Mouse (Mus musculus) CH12.LX (cell line): Measurements from ENCODE around the gene BC048507. TPM values are rescaled to one million over a fixed set of nuclear protein-coding genes. Genes with fewer than 3 reads are reported as not detected.
A peak's percentile ranks its signal among the peaks of the same experiment; 100 is the strongest.
"Not testable (repeated sequence)": the region's sequence is repeated elsewhere in the genome, so short reads cannot be mapped to it uniquely, and the experiment has no call there.

Source experiments
- DNase-seq: peaks from one replicate; pipeline ENCODE4 v3.0.0-alpha.2; 2013; ENCODE audit errors: extremely low read depth
- H3K27ac ChIP-seq: 2 replicates; pipeline ENCODE4 v1.5.1; 2012; ENCODE audit warnings: low read depth, mild to moderate bottlenecking, control low read depth, moderate library complexity; ENCODE audit not compliant: insufficient read depth
- H3K27me3 ChIP-seq: replicated peaks from 2 replicates; pipeline ENCODE3; 2012; ENCODE audit warnings: inconsistent platforms
- H3K36me3 ChIP-seq, 2 experiments: replicated peaks in 1 of 2; 2 replicates each; pipeline versions ENCODE3 to v1.6.1; 2012; ENCODE audit warnings: inconsistent platforms in 1 of 2, low read length in 1 of 2, mild to moderate bottlenecking in 1 of 2, mixed read lengths in 1 of 2, moderate library complexity in 1 of 2; ENCODE audit not compliant: control insufficient read depth in 1 of 2, insufficient read depth in 1 of 2
- H3K4me1 ChIP-seq, 2 experiments: 2 replicates each; pipeline ENCODE4 v1.6.1; 2012; ENCODE audit warnings: inconsistent platforms in 1 of 2, moderate library complexity in 1 of 2; ENCODE audit not compliant: insufficient read depth in 2 of 2, control insufficient read depth in 1 of 2
- H3K4me2 ChIP-seq: 2 replicates; pipeline ENCODE4 v1.6.1; 2012; ENCODE audit warnings: low read depth, mild to moderate bottlenecking, control low read depth; ENCODE audit not compliant: poor library complexity, insufficient read depth, severe bottlenecking
- H3K4me3 ChIP-seq, 3 experiments: fragments of 150-350 bp in 1 of 3; sonication (generic) in 1 of 3; replicated peaks in 1 of 3; 2 replicates each; pipeline versions ENCODE3 to v1.5.1; 2011 to 2012; ENCODE audit warnings: low read depth in 2 of 3, low read length in 2 of 3, mild to moderate bottlenecking in 2 of 3, moderate library complexity in 2 of 3, control low read depth in 1 of 3, improper control_type of control experiment in 1 of 3, inconsistent platforms in 1 of 3, mixed read lengths in 1 of 3; ENCODE audit not compliant: poor library complexity in 1 of 3
- H3K79me2 ChIP-seq: replicated peaks from 2 replicates; pipeline ENCODE4 v1.6.1; 2012; ENCODE audit warnings: mild to moderate bottlenecking, moderate library complexity; ENCODE audit not compliant: control insufficient read depth, poor library complexity, insufficient read depth, severe bottlenecking; ENCODE audit errors: extremely low read depth
- H3K9ac ChIP-seq: 2 replicates; pipeline ENCODE4 v1.6.1; 2012; ENCODE audit warnings: low read depth, mild to moderate bottlenecking, control low read depth, moderate library complexity; ENCODE audit not compliant: insufficient read depth
- H3K9me3 ChIP-seq: replicated peaks from 2 replicates; pipeline ENCODE3; 2012; ENCODE audit warnings: low read length, inconsistent platforms, mixed read lengths
- CTCF ChIP-seq, 2 experiments: IDR thresholded peaks in 1 of 2; conservative IDR thresholded peaks in 1 of 2; 2 replicates each; pipeline ENCODE4 v1.5.1; 2011 to 2012; ENCODE audit warnings: low read depth in 2 of 2, low read length in 2 of 2, improper control_type of control experiment in 1 of 2, inconsistent platforms in 1 of 2, mild to moderate bottlenecking in 1 of 2, moderate library complexity in 1 of 2
- ETS1 ChIP-seq: conservative IDR thresholded peaks from 2 replicates; pipeline ENCODE4 v1.6.1; 2012; ENCODE audit warnings: low read depth, mild to moderate bottlenecking, inconsistent platforms, low read length, improper control_type of control experiment, moderate library complexity
- IRF4 ChIP-seq: IDR thresholded peaks from 2 replicates; pipeline ENCODE4 v1.6.1; 2014; ENCODE audit warnings: low read depth, mild to moderate bottlenecking, inconsistent platforms, low read length, improper control_type of control experiment
- MAFK ChIP-seq: IDR thresholded peaks from 2 replicates; pipeline ENCODE4 v1.6.1; 2011; ENCODE audit warnings: low read length, improper control_type of control experiment; ENCODE audit not compliant: insufficient replicate concordance
- MAX ChIP-seq: IDR thresholded peaks from 2 replicates; pipeline ENCODE4 v1.6.1; 2011; ENCODE audit warnings: low read length, improper control_type of control experiment
- MXI1 ChIP-seq: IDR thresholded peaks from 2 replicates; pipeline ENCODE4 v1.6.1; 2011; ENCODE audit warnings: mild to moderate bottlenecking, low read depth, low read length, improper control_type of control experiment
- NELFE ChIP-seq: IDR thresholded peaks from 2 replicates; pipeline ENCODE4 v1.6.1; 2011; ENCODE audit warnings: low read depth, low read length, improper control_type of control experiment
- SMC3 ChIP-seq: IDR thresholded peaks from 2 replicates; pipeline ENCODE4 v1.6.1; 2011; ENCODE audit warnings: low read depth, low read length, improper control_type of control experiment
- USF1 ChIP-seq: IDR thresholded peaks from 2 replicates; pipeline ENCODE4 v1.6.1; 2014; ENCODE audit warnings: low read depth, mild to moderate bottlenecking, inconsistent platforms, low read length, improper control_type of control experiment
- ZC3H11A ChIP-seq: IDR thresholded peaks from 2 replicates; pipeline ENCODE4 v1.6.1; 2012; ENCODE audit warnings: low read depth, mild to moderate bottlenecking, inconsistent platforms, low read length, improper control_type of control experiment
- dilution Hi-C: fragments of 300-500 bp; cut with MboI; formaldehyde crosslinking; loops from 2 replicates; pipeline ENCODE4 v1.14.3; 2020; ENCODE audit warnings: low sequenced_read_pairs; ENCODE audit not compliant: extremely low pct_unique_long_range_greater_than_20kb, extremely low pct_ligation_motif_present
- in situ Hi-C: fragments of 300-500 bp; cut with MboI; formaldehyde crosslinking; loops from 3 replicates; pipeline ENCODE4 v1.14.3; 2019; ENCODE audit warnings: low sequenced_read_pairs, low pct_ligation_motif_present, low pct_unique_long_range_greater_than_20kb, mixed read lengths
- polyA plus RNA-seq: library from polyadenylated mRNA; unstranded; fragments of >175 nt; gene quantifications from 2 replicates; pipeline ENCODE4 v1.2.1, GENCODE M21; 2012; ENCODE audit warnings: low read depth; ENCODE audit not compliant: insufficient read length
- total RNA-seq, 2 experiments: library from RNA; depleted of rRNA; stranded (reverse); fragments of 300-350 nt in 1 of 2; fragments of >200 nt in 1 of 2; gene quantifications; 2 replicates each; pipeline ENCODE4 v1.2.3; 2012 to 2014

Gene BC048507
- total and polyA plus RNA-seq, 3 experiments = not detected

- in situ Hi-C loops = no loop called here
- DNase-seq = peak; percentile 46
These were observed 4.8 kb downstream of the BC048507 start for GRCm38 (mm10) chr13:67867899-67868298.

GRCm38 (mm10) chr13:67876049-67876698 lies 13.0 kb downstream of the BC048507 start:
- H3K9ac ChIP-seq, H3K36me3 ChIP-seq, in situ Hi-C loops, H3K79me2 ChIP-seq, DNase-seq, H3K27ac ChIP-seq, dilution Hi-C loops, H3K9me3 ChIP-seq, H3K4me1 ChIP-seq, H3K4me3 ChIP-seq: not testable (repeated sequence)
- Histone ChIP-seq H3K4me2 (peak overlapping the region; percentile 5; the same call in 1 of the 2 replicates), H3K27me3 (peaks cover 36% of the 10 kb centered on the region)

More at GRCm38 (mm10) chr13:67867899-67868298, 4.8 kb downstream of the BC048507 start:
- Histone ChIP-seq H3K27me3 (peaks cover 21% of the 10 kb centered on the region), H3K9me3 (peaks cover 5% of the 10 kb centered on the region), H3K36me3 (no peaks in the 10 kb centered on the region), H3K4me3 (no peak overlapping the region), H3K27ac (no peak overlapping the region), H3K4me2 (no peak overlapping the region), H3K4me1 (peaks cover 0 to 3% of the 10 kb centered on the region in 2 experiments; a peak in 1 of 4 replicates), H3K9ac (no peak overlapping the region), H3K79me2 (no peaks in the 10 kb centered on the region)
- TF ChIP-seq MXI1 = no peak
- TF ChIP-seq SMC3 = peak; percentile 55
- TF ChIP-seq CTCF (conservative IDR thresholded peaks at IDR 0.05 in 1 of 2, IDR thresholded peaks at IDR 0.05 in 1 of 2; ENCODE audit: low read depth in 2 of 2, low read length in 2 of 2) = peak; percentile 34 to 52
- no peak for TF ChIP-seq IRF4
- no peak for TF ChIP-seq USF1
- no peak for TF ChIP-seq ZC3H11A
- TF ChIP-seq NELFE = no peak
- TF ChIP-seq ETS1 = no peak
- dilution Hi-C loops = no loop called here

GRCm38 (mm10) chr13:67876699-67877254 lies 13.7 kb downstream of the BC048507 start:
- no peaks in the 10 kb centered on the region for H3K9me3 ChIP-seq
- peaks cover 31% of the 10 kb centered on the region for H3K27me3 ChIP-seq
- H3K4me2 ChIP-seq = no peak overlapping the region
- in situ Hi-C loops (no loop called here), dilution Hi-C loops (no loop called here)
- no peak overlapping the region for H3K27ac ChIP-seq
- H3K79me2 ChIP-seq = no peaks in the 10 kb centered on the region
- no peaks in the 10 kb centered on the region for H3K4me1 ChIP-seq
- TF ChIP-seq MAFK (peak; percentile 55; the same call in 1 of the 2 replicates), MAX (no peak)
- no peaks in the 10 kb centered on the region for H3K36me3 ChIP-seq
- DNase-seq = no peak
- no peak overlapping the region for H3K4me3 ChIP-seq
- H3K9ac ChIP-seq = no peak overlapping the region
